Mouse (Mus musculus) liver, embryonic 14.5 days (tissue): ENCODE data around the gene Zdhhc18.

Source experiments
- CTCF ChIP-seq: IDR thresholded peaks from 2 replicates; pipeline ENCODE4 v1.5.1; 2016; ENCODE audit warnings: antibody characterized with exemption, low read depth, control low read depth
- EP300 ChIP-seq: IDR thresholded peaks from 2 replicates; pipeline ENCODE4 v1.6.1; 2016; ENCODE audit warnings: antibody characterized with exemption, low read depth

- no peak for TF ChIP-seq EP300
- no peak for TF ChIP-seq CTCF
Observed at GRCm38 (mm10) chr4:133656294-133656693, 6.3 kb upstream of the Zdhhc18 start.
